Mouse (Mus musculus) myocyte (in vitro differentiated cells): ENCODE results near the gene Zfp775.

Experiments used
- MYOD1 ChIP-seq, 3 experiments: IDR thresholded peaks; one replicate each; pipeline ENCODE4 v1.6.1; 2011; ENCODE audit warnings: control low read depth in 2 of 3, low read depth in 2 of 3, mild to moderate bottlenecking in 2 of 3, moderate library complexity in 1 of 3; ENCODE audit not compliant: insufficient read length in 2 of 3, control insufficient read depth in 1 of 3
- MYOG ChIP-seq, 3 experiments: IDR thresholded peaks; one replicate each; pipeline ENCODE4 v1.6.1; 2011; ENCODE audit warnings: control low read depth in 2 of 3, low read depth in 2 of 3, mild to moderate bottlenecking in 2 of 3; ENCODE audit not compliant: insufficient read length in 2 of 3, control insufficient read depth in 1 of 3, insufficient read depth in 1 of 3
- POLR2A ChIP-seq: IDR thresholded peaks from one replicate; pipeline ENCODE4 v1.6.1; 2011; ENCODE audit warnings: low read depth, mild to moderate bottlenecking, control low read depth, moderate library complexity; ENCODE audit not compliant: insufficient read length
- TCF3 ChIP-seq: IDR thresholded peaks from one replicate; pipeline ENCODE4 v1.6.1; 2011; ENCODE audit warnings: low read depth, control low read depth; ENCODE audit not compliant: insufficient read length

- TF ChIP-seq MYOG (IDR thresholded peaks at IDR 0.05; ENCODE audit: control insufficient read depth in 1 of 3, insufficient read depth in 1 of 3, insufficient read length in 2 of 3, low read depth in 2 of 3) (peak in 1 of 3 experiments; percentile 19), MYOD1 (IDR thresholded peaks at IDR 0.05; ENCODE audit: control insufficient read depth in 1 of 3, insufficient read length in 2 of 3, low read depth in 2 of 3) (peak in 2 of 3 experiments; percentile 52 to 60), POLR2A (no peak), TCF3 (no peak)
Observed at GRCm38 (mm10) chr6:48591221-48591845, 10.5 kb upstream of the Zfp775 start.
